Mouse (Mus musculus) frontal cortex, postnatal 25 days (tissue): ENCODE data around the gene Zfp606.

Experiments
- DNase-seq, 2 experiments: peaks; one replicate each; pipeline ENCODE4 v3.0.0; 2022; ENCODE audit warnings: low spot score in 2 of 2

Gene Zfp606

GRCm38 (mm10) chr7:12478158-12479008, at the start of gene Zfp606:
Zfp606 (plus strand) TSS chr7:12478293.
- DNase-seq: peak; percentile 74 to 76

GRCm38 (mm10) chr7:12479009-12479346, 885 bp downstream of the Zfp606 start:
- DNase-seq: no peak

- no peak for DNase-seq
These were observed 1.4 kb downstream of the Zfp606 start for GRCm38 (mm10) chr7:12479525-12479924.

GRCm38 (mm10) chr7:12483771-12484170, 5.7 kb downstream of the Zfp606 start:
- DNase-seq: no peak

- DNase-seq: no peak
These were observed 7.9 kb downstream of the Zfp606 start for GRCm38 (mm10) chr7:12485956-12486355.

- DNase-seq: no peak
These were observed 8.6 kb downstream of the Zfp606 start for GRCm38 (mm10) chr7:12486691-12487090.

GRCm38 (mm10) chr7:12510913-12511312, 32.8 kb downstream of the Zfp606 start:
- no peak for DNase-seq

- no peak for DNase-seq
These were observed 34.1 kb downstream of the Zfp606 start, which contains the start of gene 2900092C05Rik for GRCm38 (mm10) chr7:12512217-12512616. 2900092C05Rik (plus strand) TSS chr7:12512517.
